Comparison of ENCODE assay signal across 8 mouse cellular contexts in genomic region chr7:28490410-28490809, GRCm38 (mm10). TPM values are rescaled to one million over a fixed set of nuclear protein-coding genes. Genes with fewer than 3 reads are reported as not detected.
DNase-seq lines count a peak whose midpoint lies in the region; ATAC-seq and TF ChIP-seq lines count a peak whose summit lies in the region.

No protein-coding gene starts in this region.

- DNase-seq in layer of hippocampus, adult 2 months (ENCODE audit: low spot score in 2 of 2): peak in 1 of 2 experiments; percentile 17
- DNase-seq in layer of hippocampus, postnatal 36 days: no peak
- peak; percentile 49 for DNase-seq in c-Kit-positive CD71-negative TER-119-negative erythroid progenitor cells, embryonic 14.5 days (ENCODE audit: low read depth)
- peak; percentile 38 for DNase-seq in forebrain, embryonic 14.5 days (ENCODE audit: low spot score)
- DNase-seq in induced T-regulatory cell, adult 2 months (ENCODE audit: low read depth): peak; percentile 81
- DNase-seq in liver, embryonic 11.5 days (ENCODE audit: low spot score): peak; percentile 47
- DNase-seq in natural killer cell, adult 2 months (ENCODE audit: low spot score in 2 of 2): peak; percentile 49 to 63
- DNase-seq in thymus, postnatal 14 days: peak; percentile 63

- H3K27ac ChIP-seq in layer of hippocampus, adult 2 months: no peak overlapping the region
- no peak overlapping the region for H3K27ac ChIP-seq in forebrain, embryonic 14.5 days (ENCODE audit: low read depth, low read length)
- no peak overlapping the region for H3K27ac ChIP-seq in liver, embryonic 11.5 days (ENCODE audit: low read depth, low read length)

- no peaks in the 10 kb centered on the region for H3K36me3 ChIP-seq in forebrain, embryonic 14.5 days (ENCODE audit: control insufficient read depth, insufficient read depth, low read length)
- H3K36me3 ChIP-seq in liver, embryonic 11.5 days (ENCODE audit: control insufficient read depth, insufficient read depth, low read length): no peaks in the 10 kb centered on the region

- WGBS in forebrain, embryonic 14.5 days: 5% methylated on average over 10 of the region's 10 CpGs
- WGBS in liver, embryonic 11.5 days: 5% methylated on average over 10 of the region's 10 CpGs

- no peaks in the 10 kb centered on the region for H3K9me3 ChIP-seq in forebrain, embryonic 14.5 days (replicated peaks; ENCODE audit: control insufficient read depth, low read length)
- H3K9me3 ChIP-seq in liver, embryonic 11.5 days (ENCODE audit: control insufficient read depth, low read length): no peaks in the 10 kb centered on the region

- peak; percentile 72 for TF ChIP-seq CTCF in layer of hippocampus, adult 2 months (conservative IDR thresholded peaks at IDR 0.05)

- no peak overlapping the region for H3K4me3 ChIP-seq in layer of hippocampus, adult 2 months
- H3K4me3 ChIP-seq in forebrain, embryonic 14.5 days (ENCODE audit: low read depth, low read length): no peak overlapping the region
- H3K4me3 ChIP-seq in liver, embryonic 11.5 days (ENCODE audit: low read depth, low read length): no peak overlapping the region

- H3K4me2 ChIP-seq in forebrain, embryonic 14.5 days (ENCODE audit: low read length): no peak overlapping the region
- H3K4me2 ChIP-seq in liver, embryonic 11.5 days: peak overlapping the region; percentile 40

- ATAC-seq in forebrain, embryonic 14.5 days: no peak
- peak; percentile 39; the same call in 1 of the 2 replicates for ATAC-seq in liver, embryonic 11.5 days (replicated peaks; ENCODE audit: low FRiP score)

- no peak overlapping the region for H3K9ac ChIP-seq in forebrain, embryonic 14.5 days (ENCODE audit: low read length)
- no peak overlapping the region for H3K9ac ChIP-seq in liver, embryonic 11.5 days (ENCODE audit: low read depth, low read length)

- peaks cover 4% of the 10 kb centered on the region; the same call in 1 of the 2 replicates for H3K4me1 ChIP-seq in forebrain, embryonic 14.5 days (ENCODE audit: control insufficient read depth, insufficient read depth, low read length)
- no peaks in the 10 kb centered on the region for H3K4me1 ChIP-seq in liver, embryonic 11.5 days (replicated peaks; ENCODE audit: control insufficient read depth, insufficient read depth, low read length)

- no peaks in the 10 kb centered on the region for H3K27me3 ChIP-seq in forebrain, embryonic 14.5 days (replicated peaks; ENCODE audit: control insufficient read depth, insufficient read depth, low read length)
- peaks cover 6% of the 10 kb centered on the region; the same call in 1 of the 2 replicates for H3K27me3 ChIP-seq in liver, embryonic 11.5 days (replicated peaks; ENCODE audit: control insufficient read depth, insufficient read depth, low read length)

RNA-seq across cellular contexts. Expression of gene Ifnl2, which starts 19.8 kb away (rescaled TPM):
- total RNA-seq in layer of hippocampus, adult 2 months (2021): not detected
- total RNA-seq in layer of hippocampus, postnatal 36 days (2021): not detected
- polyA plus RNA-seq in forebrain, embryonic 14.5 days (2014; fragmentation: Nextera tagmentation; extraction: Ambion mirVana): not detected in 2 replicates
- polyA plus RNA-seq in liver, embryonic 11.5 days (2014; fragmentation: Nextera tagmentation; extraction: Ambion mirVana): not detected in 2 replicates

RNA-seq across cellular contexts. Expression of gene Ifnl3, which starts 32.2 kb away (rescaled TPM):
- not detected for total RNA-seq in layer of hippocampus, adult 2 months (2021)
- not detected for total RNA-seq in layer of hippocampus, postnatal 36 days (2021)
- not detected in 2 replicates for polyA plus RNA-seq in forebrain, embryonic 14.5 days (2014; fragmentation: Nextera tagmentation; extraction: Ambion mirVana)
- polyA plus RNA-seq in liver, embryonic 11.5 days (2014; fragmentation: Nextera tagmentation; extraction: Ambion mirVana): not detected in 2 replicates

RNA-seq across cellular contexts. Expression of gene Lrfn1, which starts 38.6 kb away (rescaled TPM):
- total RNA-seq in layer of hippocampus, adult 2 months (2021): 10 to 100 TPM; 69.1 to 79.8 TPM
- 10 to 100 TPM; 64.3 to 72.3 TPM for total RNA-seq in layer of hippocampus, postnatal 36 days (2021)
- polyA plus RNA-seq in forebrain, embryonic 14.5 days (2014; fragmentation: Nextera tagmentation; extraction: Ambion mirVana): 8.7 and 9.8 TPM in 2 replicates
- 1.7 TPM in 2 replicates for polyA plus RNA-seq in liver, embryonic 11.5 days (2014; fragmentation: Nextera tagmentation; extraction: Ambion mirVana)

RNA-seq across cellular contexts. Expression of gene Sycn, which starts 50.3 kb away (rescaled TPM):
- total RNA-seq in layer of hippocampus, adult 2 months (2021): not detected
- not detected for total RNA-seq in layer of hippocampus, postnatal 36 days (2021)
- polyA plus RNA-seq in forebrain, embryonic 14.5 days (2014; fragmentation: Nextera tagmentation; extraction: Ambion mirVana): not detected in 2 replicates
- polyA plus RNA-seq in liver, embryonic 11.5 days (2014; fragmentation: Nextera tagmentation; extraction: Ambion mirVana): not detected in 2 replicates

RNA-seq across cellular contexts. Expression of gene Gmfg, which starts 53.2 kb away (rescaled TPM):
- 1 to 10 TPM in 1 of 2 experiments, under 1 TPM in 1; 0.86 to 2.3 TPM for total RNA-seq in layer of hippocampus, adult 2 months (2021)
- total RNA-seq in layer of hippocampus, postnatal 36 days (2021): 1 to 10 TPM; 1.2 to 2.0 TPM
- 3.3 and 4.9 TPM in 2 replicates for polyA plus RNA-seq in forebrain, embryonic 14.5 days (2014; fragmentation: Nextera tagmentation; extraction: Ambion mirVana)
- 49.4 and 49.7 TPM in 2 replicates for polyA plus RNA-seq in liver, embryonic 11.5 days (2014; fragmentation: Nextera tagmentation; extraction: Ambion mirVana)

Comparison
In these comparisons a context has a peak if more than half of its experiments do, and no peak if none do; other contexts are left out.
1. DNase-seq: peak in c-Kit-positive CD71-negative TER-119-negative erythroid progenitor cells, embryonic 14.5 days (single experiment), forebrain, embryonic 14.5 days (single experiment), induced T-regulatory cell, adult 2 months (single experiment), liver, embryonic 11.5 days (single experiment), natural killer cell, adult 2 months (2 of 2) and thymus, postnatal 14 days (single experiment); none in layer of hippocampus, postnatal 36 days (0 of 2).